Comparison of ENCODE assay signal across 9 mouse cellular contexts in the genomic region with DNA sequence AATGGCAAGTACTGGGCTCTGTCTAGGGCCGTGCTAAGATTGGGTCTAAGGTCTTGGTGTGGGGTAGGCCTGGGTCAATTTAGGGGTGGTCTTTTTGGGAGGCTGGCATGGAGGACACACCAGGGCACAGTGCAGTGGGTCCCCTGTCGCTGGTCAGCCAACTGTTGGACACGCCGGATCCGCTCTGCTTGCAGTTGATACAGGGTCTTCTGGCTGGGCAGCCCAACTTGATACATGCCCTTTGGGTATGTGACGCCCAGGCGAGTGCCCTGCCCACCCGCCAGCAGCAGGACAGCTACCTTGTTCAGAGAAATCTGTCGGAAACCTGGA. TPM values are rescaled to one million over a fixed set of nuclear protein-coding genes. Genes with fewer than 3 reads are reported as not detected.
A peak's percentile ranks its signal among the peaks of the same experiment; 100 is the strongest.
DNase-seq lines count a peak whose midpoint lies in the region; ATAC-seq and TF ChIP-seq lines count a peak whose summit lies in the region.
"Had no signal": no experiment of that assay in that cellular context is flagged by ENCODE, and none has a peak within 500 bp of the region (broad histone marks: within the 10 kb centered on the region; RNA-seq: fewer than 3 reads in every experiment).

No protein-coding gene starts in this region.

- no peak for TF ChIP-seq CTCF in embryonic fibroblast, embryonic 13.5 days (IDR thresholded peaks at IDR 0.05; ENCODE audit: borderline replicate concordance, insufficient read depth, low read length)

- H3K9ac ChIP-seq in lung, embryonic 15.5 days = peak overlapping the region; percentile 75
- peak overlapping the region; percentile 63; the same call in 1 of the 2 replicates for H3K9ac ChIP-seq in neural tube, embryonic 14.5 days (replicated peaks; ENCODE audit: low read depth, low read length)

- H3K27ac ChIP-seq in lung, embryonic 15.5 days = peak overlapping the region; percentile 24; the same call in 1 of the 2 replicates
- no peak overlapping the region for H3K27ac ChIP-seq in embryonic fibroblast, embryonic 13.5 days (ENCODE audit: insufficient read depth, low read length)
- peak overlapping the region; percentile 61; the same call in 1 of the 2 replicates for H3K27ac ChIP-seq in limb, embryonic 10.5 days
- H3K27ac ChIP-seq in neural tube, embryonic 14.5 days (ENCODE audit: low read depth, low read length) = no peak overlapping the region

- 25% methylated on average over 9 of the region's 9 CpGs for WGBS in lung, embryonic 15.5 days
- 26% methylated on average over 9 of the region's 9 CpGs for WGBS in limb, embryonic 10.5 days
- WGBS in neural tube, embryonic 14.5 days = 36% methylated on average over 9 of the region's 9 CpGs

- peak overlapping the region; percentile 73 for H3K4me3 ChIP-seq in lung, embryonic 15.5 days
- peak overlapping the region; percentile 90 for H3K4me3 ChIP-seq in embryonic fibroblast, embryonic 13.5 days (ENCODE audit: insufficient read depth, low read length)
- H3K4me3 ChIP-seq in limb, embryonic 10.5 days = peak overlapping the region; percentile 62
- peak overlapping the region; percentile 47 for H3K4me3 ChIP-seq in neural tube, embryonic 14.5 days (ENCODE audit: low read depth, low read length)

- ATAC-seq in lung, embryonic 15.5 days (ENCODE audit: borderline replicate concordance, extremely low read depth, low FRiP score, low TSS enrichment) = no peak; the same call in 1 of the 2 replicates
- ATAC-seq in neural tube, embryonic 14.5 days (ENCODE audit: low read depth) = 0 out of 2 replicates have a peak, but pooled peaks have one; percentile 22

- no peaks in the 10 kb centered on the region for H3K9me3 ChIP-seq in lung, embryonic 15.5 days
- H3K9me3 ChIP-seq in limb, embryonic 10.5 days (replicated peaks) = no peaks in the 10 kb centered on the region
- H3K9me3 ChIP-seq in neural tube, embryonic 14.5 days (ENCODE audit: control insufficient read depth, low read length) = no peaks in the 10 kb centered on the region

- no peak for DNase-seq in lung, adult 18-20 months
- DNase-seq in limb, embryonic 10.5 days (ENCODE audit: low spot score) = peak; percentile 41
- no peak for DNase-seq in left cerebral cortex, postnatal 36 days (ENCODE audit: low spot score in 2 of 2)
- no peak for DNase-seq in cerebellum, adult 11 months
- no peak for DNase-seq in left cerebral cortex, postnatal 10 days (ENCODE audit: extremely low spot score in 1 of 2, low spot score in 2 of 2)

- no peak for TF ChIP-seq POLR2A in embryonic fibroblast, embryonic 13.5 days (IDR thresholded peaks at IDR 0.05; ENCODE audit: low read depth, low read length)

- peaks cover 17% of the 10 kb centered on the region for H3K27me3 ChIP-seq in lung, embryonic 15.5 days
- H3K27me3 ChIP-seq in limb, embryonic 10.5 days (ENCODE audit: low read depth, poor library complexity, severe bottlenecking) = peaks cover 44% of the 10 kb centered on the region
- H3K27me3 ChIP-seq in neural tube, embryonic 14.5 days (ENCODE audit: control insufficient read depth, insufficient read depth, low read length) = peaks cover 17% of the 10 kb centered on the region

- peak overlapping the region; percentile 100 for H3K4me2 ChIP-seq in lung, embryonic 15.5 days
- peak overlapping the region; percentile 99 for H3K4me2 ChIP-seq in neural tube, embryonic 14.5 days (ENCODE audit: low read depth, low read length)

- no peaks in the 10 kb centered on the region for H3K36me3 ChIP-seq in lung, embryonic 15.5 days
- H3K36me3 ChIP-seq in limb, embryonic 10.5 days = no peaks in the 10 kb centered on the region
- H3K36me3 ChIP-seq in neural tube, embryonic 14.5 days (ENCODE audit: control insufficient read depth, insufficient read depth, low read length) = no peaks in the 10 kb centered on the region

- H3K4me1 ChIP-seq in lung, embryonic 15.5 days = peaks cover 22% of the 10 kb centered on the region
- 0 out of 2 replicates have a peak, but pooled peaks cover 9% of the 10 kb centered on the region for H3K4me1 ChIP-seq in embryonic fibroblast, embryonic 13.5 days (ENCODE audit: control insufficient read depth, insufficient read depth, low read length)
- H3K4me1 ChIP-seq in limb, embryonic 10.5 days = peaks cover 11% of the 10 kb centered on the region
- 0 out of 2 replicates have a peak, but pooled peaks cover 4% of the 10 kb centered on the region for H3K4me1 ChIP-seq in neural tube, embryonic 14.5 days (ENCODE audit: control insufficient read depth, insufficient read depth, low read length)

- intact Hi-C loops in left cerebral cortex, postnatal 36 days (cut with DNase I) = no loop called here
- intact Hi-C loops in left cerebral cortex, postnatal 10 days (cut with DNase I) = no loop called here

RNA-seq across cellular contexts. Expression of gene Uap1l1, which starts 0.8 kb away (rescaled TPM):
- 16.4 and 20.5 TPM in 2 replicates for polyA plus RNA-seq in lung, embryonic 15.5 days (2015; fragmentation: Nextera tagmentation; extraction: Ambion mirVana)
- polyA plus RNA-seq in embryonic fibroblast, embryonic 13.5 days (2011; ENCODE audit: insufficient read length, low read depth, missing spikeins) = 40.0 and 42.2 TPM in 2 replicates
- polyA plus RNA-seq in limb, embryonic 10.5 days (2016; fragmentation: Nextera tagmentation; extraction: Ambion mirVana) = 8.1 and 9.0 TPM in 2 replicates
- 4.6 and 5.2 TPM in 2 replicates for polyA plus RNA-seq in neural tube, embryonic 14.5 days (2014; fragmentation: Nextera tagmentation; extraction: Ambion mirVana)
- total RNA-seq in left cerebral cortex, postnatal 36 days (2021) = 10 to 100 TPM; 17.0 to 20.8 TPM
- 10 to 100 TPM in 1 of 2 experiments, 1 to 10 TPM in 1; 6.3 to 12.1 TPM for total RNA-seq in left cerebral cortex, postnatal 10 days (2021)

RNA-seq across cellular contexts. Expression of gene Sapcd2, which starts 7.4 kb away (rescaled TPM):
- polyA plus RNA-seq in lung, embryonic 15.5 days (2015; fragmentation: Nextera tagmentation; extraction: Ambion mirVana) = 42.2 and 45.2 TPM in 2 replicates
- polyA plus RNA-seq in embryonic fibroblast, embryonic 13.5 days (2011; ENCODE audit: insufficient read length, low read depth, missing spikeins) = 3.3 and 5.2 TPM in 2 replicates
- 88.3 and 88.7 TPM in 2 replicates for polyA plus RNA-seq in limb, embryonic 10.5 days (2016; fragmentation: Nextera tagmentation; extraction: Ambion mirVana)
- 6.9 and 7.8 TPM in 2 replicates for polyA plus RNA-seq in neural tube, embryonic 14.5 days (2014; fragmentation: Nextera tagmentation; extraction: Ambion mirVana)
- 1 to 10 TPM; 2.7 to 4.1 TPM for total RNA-seq in left cerebral cortex, postnatal 36 days (2021)
- total RNA-seq in left cerebral cortex, postnatal 10 days (2021) = 1 to 10 TPM; 9.6 to 9.9 TPM
- total RNA-seq: heart, adult 18-20 months had no signal

RNA-seq across cellular contexts. Expression of gene Dpp7, which starts 8.6 kb away (rescaled TPM):
- polyA plus RNA-seq in lung, embryonic 15.5 days (2015; fragmentation: Nextera tagmentation; extraction: Ambion mirVana) = 14.5 and 14.9 TPM in 2 replicates
- polyA plus RNA-seq in embryonic fibroblast, embryonic 13.5 days (2011; ENCODE audit: insufficient read length, low read depth, missing spikeins) = 29.9 and 32.9 TPM in 2 replicates
- 15.7 and 18.7 TPM in 2 replicates for polyA plus RNA-seq in limb, embryonic 10.5 days (2016; fragmentation: Nextera tagmentation; extraction: Ambion mirVana)
- polyA plus RNA-seq in neural tube, embryonic 14.5 days (2014; fragmentation: Nextera tagmentation; extraction: Ambion mirVana) = 23.9 and 27.1 TPM in 2 replicates
- total RNA-seq in left cerebral cortex, postnatal 36 days (2021) = 10 to 100 TPM; 27.1 to 34.1 TPM
- 10 to 100 TPM; 24.7 to 28.5 TPM for total RNA-seq in left cerebral cortex, postnatal 10 days (2021)

RNA-seq across cellular contexts. Expression of gene Entpd2, which starts 30.9 kb away (rescaled TPM):
- polyA plus RNA-seq in lung, embryonic 15.5 days (2015; fragmentation: Nextera tagmentation; extraction: Ambion mirVana) = 2.1 and 3.6 TPM in 2 replicates
- polyA plus RNA-seq in embryonic fibroblast, embryonic 13.5 days (2011; ENCODE audit: insufficient read length, low read depth, missing spikeins) = 0.33 and 2.2 TPM in 2 replicates
- polyA plus RNA-seq in limb, embryonic 10.5 days (2016; fragmentation: Nextera tagmentation; extraction: Ambion mirVana) = 0.19 TPM in 1 of 2 replicates, not detected in the other
- 1.6 and 10.6 TPM in 2 replicates for polyA plus RNA-seq in neural tube, embryonic 14.5 days (2014; fragmentation: Nextera tagmentation; extraction: Ambion mirVana)
- 10 to 100 TPM; 12.0 to 13.9 TPM for total RNA-seq in left cerebral cortex, postnatal 36 days (2021)
- 10 to 100 TPM; 12.2 to 15.6 TPM for total RNA-seq in left cerebral cortex, postnatal 10 days (2021)

RNA-seq across cellular contexts. Expression of gene Man1b1, which starts 32.6 kb away (rescaled TPM):
- 48.8 and 52.0 TPM in 2 replicates for polyA plus RNA-seq in lung, embryonic 15.5 days (2015; fragmentation: Nextera tagmentation; extraction: Ambion mirVana)
- 41.1 and 70.7 TPM in 2 replicates for polyA plus RNA-seq in embryonic fibroblast, embryonic 13.5 days (2011; ENCODE audit: insufficient read length, low read depth, missing spikeins)
- polyA plus RNA-seq in limb, embryonic 10.5 days (2016; fragmentation: Nextera tagmentation; extraction: Ambion mirVana) = 42.6 and 54.6 TPM in 2 replicates
- 59.9 and 85.5 TPM in 2 replicates for polyA plus RNA-seq in neural tube, embryonic 14.5 days (2014; fragmentation: Nextera tagmentation; extraction: Ambion mirVana)
- total RNA-seq in left cerebral cortex, postnatal 36 days (2021) = 10 to 100 TPM; 57.0 to 63.7 TPM
- 10 to 100 TPM; 57.6 to 64.0 TPM for total RNA-seq in left cerebral cortex, postnatal 10 days (2021)

Comparison
In these comparisons a context has a peak if more than half of its experiments do, and no peak if none do; other contexts are left out.
1. H3K27ac ChIP-seq: peak in lung, embryonic 15.5 days (single experiment) and limb, embryonic 10.5 days (single experiment); none in embryonic fibroblast, embryonic 13.5 days (single experiment) and neural tube, embryonic 14.5 days (single experiment).
2. Peak in every context shown above with its lines, with median percentiles within 50 percentile points of each other: H3K4me3 ChIP-seq.